Mouse (Mus musculus): ENCODE measurements at regions not wholly inside any gene's neighbourhood (a gene's known extent, or its start where the extent isn't known, plus 50 kb on each side); places are given as distances from the start of the nearest gene placed in this dataset.

DNA sequence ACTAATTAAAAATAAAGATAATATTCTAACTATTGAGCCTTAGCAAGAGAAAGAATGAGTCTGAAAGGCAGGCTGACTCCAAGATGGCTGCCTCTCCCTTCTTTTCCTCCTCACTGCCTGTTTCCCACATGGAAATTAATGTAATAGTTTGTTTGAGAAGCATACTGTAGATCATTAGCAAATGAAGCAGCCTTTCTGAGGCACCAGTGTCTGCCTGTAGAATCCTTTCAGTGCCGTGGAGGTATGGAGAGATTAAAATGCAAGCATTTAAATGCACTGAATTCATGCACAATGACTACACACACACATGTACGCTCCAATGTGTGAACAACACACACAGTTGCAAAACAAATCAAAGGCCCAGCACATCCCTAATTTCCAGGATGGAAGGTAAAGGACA is 159.5 kb upstream of the Tmem161b start:
- intact Hi-C loops (cut with DNase I), result no loop called here

DNA sequence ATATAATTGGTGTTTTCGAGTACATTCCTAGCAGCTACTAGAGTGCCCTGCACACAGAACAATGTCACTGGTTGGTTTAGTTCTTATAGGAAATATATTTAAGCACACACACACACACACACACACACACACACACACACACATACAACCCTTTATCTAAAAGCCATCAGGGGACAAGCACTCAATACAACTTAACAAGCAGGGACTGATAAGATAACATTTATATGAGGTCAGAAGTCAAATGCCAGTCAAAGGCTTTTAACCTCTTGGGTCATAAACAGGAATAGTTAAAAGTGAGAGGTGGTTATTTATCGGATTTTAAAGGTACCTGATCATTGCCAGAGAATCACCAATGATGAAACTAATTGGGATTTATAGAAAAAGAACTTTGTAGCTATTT is 158.7 kb upstream of the Tmem161b start:
- intact Hi-C loops (cut with DNase I), result no loop called here

DNA sequence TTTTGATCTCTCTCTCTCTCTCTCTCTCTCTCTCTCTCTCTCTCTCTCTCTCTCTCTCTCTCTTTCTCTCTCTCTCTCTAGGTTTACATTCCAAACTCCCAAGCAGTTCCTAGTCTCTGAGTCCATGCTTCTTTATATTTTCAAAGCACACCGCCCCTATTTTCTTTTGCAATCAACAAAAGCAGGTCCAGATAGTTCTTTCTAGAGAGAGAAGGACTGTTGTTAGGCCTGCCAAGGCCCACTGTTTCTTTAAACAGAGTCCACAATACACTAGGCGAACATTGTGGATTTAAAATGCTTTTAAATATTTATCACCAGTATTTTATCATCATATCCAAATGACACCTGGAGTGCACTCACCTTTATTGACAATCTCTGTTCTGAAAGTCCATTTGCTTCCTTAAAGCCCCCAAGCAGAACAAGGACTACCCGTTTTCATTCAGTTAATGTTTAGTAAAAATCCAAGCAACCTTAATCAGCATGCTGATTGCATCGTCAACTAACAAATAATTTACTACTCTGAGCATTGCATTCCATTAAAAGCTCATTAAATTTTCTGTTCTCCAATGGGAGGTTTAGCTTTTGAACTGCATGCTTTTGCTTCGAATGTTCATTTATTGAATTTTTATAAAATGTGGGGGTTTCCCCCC is 157.7 kb upstream of the Tmem161b start:
- intact Hi-C loops (cut with DNase I), result no loop called here

DNA sequence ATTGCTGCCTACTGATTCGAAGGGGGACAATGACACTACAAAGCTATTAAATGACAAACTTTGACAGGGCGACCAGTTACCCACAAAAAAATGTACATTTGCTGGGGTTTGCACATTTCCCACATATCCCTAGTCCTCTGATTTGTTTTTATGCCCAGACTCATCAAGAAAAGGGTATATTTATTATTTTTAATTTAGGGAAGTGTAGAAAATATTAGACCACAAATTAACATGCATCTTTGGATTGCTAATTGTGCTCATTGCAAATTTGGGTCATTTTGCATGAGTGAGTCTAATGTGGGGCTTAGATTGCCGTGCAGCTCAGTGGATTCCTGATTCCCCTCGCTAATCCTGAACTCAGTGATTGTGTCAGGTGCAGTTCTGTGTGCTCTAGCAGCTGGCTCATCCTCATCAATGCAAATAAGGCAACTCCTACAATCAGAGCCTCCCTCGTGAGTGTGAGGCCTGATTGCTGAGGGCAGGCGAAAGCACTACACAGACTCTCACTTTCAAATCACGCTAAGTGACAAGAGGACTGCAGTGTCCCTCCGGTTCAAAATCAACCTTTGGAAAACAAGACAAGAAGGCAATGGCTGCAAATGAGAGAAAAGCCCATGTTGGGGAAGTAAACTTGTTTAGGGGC is 156.7 kb upstream of the Tmem161b start:
- intact Hi-C loops (cut with DNase I), result no loop called here

DNA sequence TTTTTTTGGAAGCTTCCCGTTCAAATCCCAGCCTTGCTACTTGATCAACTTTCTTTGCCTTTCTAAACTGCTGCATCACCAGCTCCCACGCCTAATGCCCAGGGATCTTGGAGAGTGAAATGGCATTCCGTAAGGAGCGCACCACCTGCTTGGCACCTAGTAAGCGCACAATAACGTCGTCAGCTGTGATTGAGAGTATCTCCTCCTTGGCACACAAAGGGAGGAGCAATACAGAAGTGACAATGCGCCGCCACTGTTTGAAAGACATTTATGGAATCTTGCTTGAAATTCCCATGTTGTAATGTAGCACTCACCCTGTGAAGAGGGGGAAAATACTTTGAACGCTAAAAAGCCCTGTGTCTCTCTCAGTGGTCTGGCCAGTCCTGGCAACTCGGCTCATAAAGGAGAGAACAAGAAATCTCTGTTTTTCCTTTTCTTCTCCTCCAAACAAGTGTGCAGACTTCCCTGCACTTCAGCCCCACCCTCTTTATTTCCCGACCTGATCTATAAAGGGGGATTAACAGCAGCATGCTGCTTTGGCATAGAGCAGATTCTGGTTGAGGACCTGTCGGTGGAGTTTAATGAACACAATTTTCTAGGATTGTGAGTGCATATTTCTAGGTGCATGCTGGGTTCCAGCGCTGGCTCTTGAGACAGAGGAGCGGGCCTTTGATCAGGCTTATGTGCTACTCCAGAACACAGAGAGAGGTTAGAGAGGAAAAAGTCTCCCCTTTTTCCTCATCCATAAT is 155.7 kb upstream of the Tmem161b start:
- intact Hi-C loops (cut with DNase I), result no loop called here

DNA sequence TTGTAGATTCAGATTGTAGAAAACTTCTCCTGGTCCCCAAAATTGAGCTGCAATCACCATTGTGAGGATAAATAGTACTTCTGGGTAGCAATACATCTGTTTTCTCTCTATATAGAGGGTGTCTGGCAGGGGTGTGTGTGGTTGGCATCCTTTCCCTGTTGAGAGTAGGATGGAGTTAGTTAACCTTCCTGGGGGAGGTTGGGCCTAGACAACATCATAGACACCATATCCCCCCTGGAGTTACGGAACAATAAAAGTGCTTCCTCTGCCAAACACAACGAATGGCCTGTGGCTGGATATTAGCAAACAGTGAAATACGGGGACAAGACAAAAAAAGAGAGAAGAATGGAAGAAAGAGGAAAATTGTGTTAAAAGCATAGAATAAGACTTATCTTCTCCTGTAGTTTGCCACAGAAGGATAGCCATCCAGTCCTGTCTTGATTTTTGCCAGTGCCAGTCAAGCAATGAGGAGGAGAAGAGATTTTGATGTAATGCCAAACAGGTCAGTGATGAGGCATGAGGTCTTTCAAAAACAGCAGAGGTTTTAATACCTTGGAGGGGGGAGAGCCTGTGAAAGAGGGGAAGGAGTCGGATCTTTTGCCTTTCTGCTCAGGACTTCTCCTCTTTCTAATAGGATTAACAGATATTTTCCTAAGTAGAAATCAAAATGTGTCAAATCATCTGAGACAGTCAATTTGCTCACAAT is 155.0 kb upstream of the Tmem161b start:
- intact Hi-C loops (cut with DNase I), result no loop called here

DNA sequence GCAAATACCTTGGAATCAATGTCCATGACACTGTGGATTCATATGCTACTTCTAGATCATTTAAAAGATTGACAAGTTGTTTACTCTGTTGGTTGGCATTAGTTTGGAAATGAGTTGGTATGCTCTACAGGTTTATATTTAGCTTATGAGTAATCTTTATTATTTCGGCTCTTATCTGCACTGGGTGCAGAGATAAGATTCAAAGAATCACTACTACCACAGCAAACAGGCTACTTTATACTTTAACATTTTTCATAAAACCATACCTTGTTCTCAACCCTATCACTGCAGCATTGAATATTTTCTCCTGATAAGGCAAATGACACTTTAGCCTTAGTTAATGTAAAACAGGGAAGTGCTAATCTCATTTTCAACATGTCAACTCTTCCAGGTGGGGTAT is 153.7 kb upstream of the Tmem161b start:
- intact Hi-C loops (cut with DNase I), result no loop called here

Small RNA genes in the stretch of these regions (microRNA-seq; reads per million reads assigned to microRNA genes)
- 0 reads per million in 2 experiments for gene Mir9-2
